Mouse (Mus musculus) hindbrain, embryonic 12.5 days (tissue): ENCODE results near the gene Asic3. TPM values are rescaled to one million over a fixed set of nuclear protein-coding genes. Genes with fewer than 3 reads are reported as not detected.
A peak's percentile ranks its signal among the peaks of the same experiment; 100 is the strongest.

Experiments
- ATAC-seq: fragments of 200-750 bp; cut with Nextera tagmentation; 2 replicates; pipeline ENCODE4 v1.8.0; 2017; ENCODE audit warnings: moderate TSS enrichment; ENCODE audit not compliant: low FRiP score
- H3K27ac ChIP-seq: fragments of 300-500 bp; sonication (generic); 2 replicates; pipeline ENCODE4 v1.5.1; 2016; ENCODE audit warnings: mild to moderate bottlenecking
- H3K27me3 ChIP-seq: fragments of 300-500 bp; sonication (generic); 2 replicates; pipeline ENCODE4 v1.6.1; 2016; ENCODE audit warnings: mild to moderate bottlenecking
- H3K36me3 ChIP-seq: fragments of 300-500 bp; sonication (generic); 2 replicates; pipeline ENCODE4 v1.6.1; 2016; ENCODE audit warnings: mild to moderate bottlenecking
- H3K4me1 ChIP-seq: fragments of 300-500 bp; sonication (generic); 2 replicates; pipeline ENCODE4 v1.6.1; 2016
- H3K4me2 ChIP-seq: fragments of 300-500 bp; sonication (generic); replicated peaks from 2 replicates; pipeline ENCODE4 v1.6.1; 2016; ENCODE audit warnings: mild to moderate bottlenecking
- H3K4me3 ChIP-seq: fragments of 300-500 bp; sonication (generic); 2 replicates; pipeline ENCODE4 v1.5.1; 2016; ENCODE audit warnings: mild to moderate bottlenecking
- H3K9ac ChIP-seq: fragments of 300-500 bp; sonication (generic); 2 replicates; pipeline ENCODE4 v1.6.1; 2016; ENCODE audit warnings: mild to moderate bottlenecking, moderate library complexity
- H3K9me3 ChIP-seq: fragments of 300-500 bp; sonication (generic); replicated peaks from 2 replicates; pipeline ENCODE4 v1.6.1; 2016; ENCODE audit warnings: mild to moderate bottlenecking
- WGBS: fragments of 180-500 bp; shearing (Covaris S2); methylation state at CpG from one replicate; pipeline ENCODE4 v1.1.7; 2016; 5-methylcytosine and 5-hydroxymethylcytosine counted together
- polyA plus RNA-seq: library from polyadenylated mRNA; unstranded; fragments of >200 nt; fragmentation: Nextera tagmentation; extraction: Ambion mirVana; gene quantifications from 2 replicates; pipeline ENCODE4 v1.2.1, GENCODE M21; 2016

The Asic3 gene
- 1.0 and 1.2 TPM in 2 replicates for polyA plus RNA-seq

GRCm38 (mm10) chr5:24413042-24413693 lies at the start of gene Asic3:
Asic3 (plus strand) TSS chr5:24413392.
- Histone ChIP-seq H3K4me1 (peaks cover 20% of the 10 kb centered on the region), H3K36me3 (0 out of 2 replicates have a peak, but pooled peaks cover 3% of the 10 kb centered on the region), H3K4me3 (no peak within 1 kb of the TSS), H3K9ac (peak within 1 kb of the TSS; percentile 29; the same call in 1 of the 2 replicates), H3K27me3 (peaks cover 3% of the 10 kb centered on the region; the same call in 1 of the 2 replicates), H3K27ac (0 out of 2 replicates have a peak within 1 kb of the TSS, but pooled peaks have one; percentile 55), H3K9me3 (no peaks in the 10 kb centered on the region), H3K4me2 (no peak within 1 kb of the TSS)
- no peak for ATAC-seq
- WGBS, result 46% methylated on average over 11 of the region's 11 CpGs

- 88% methylated on average over 2 of the region's 2 CpGs for WGBS
- Histone ChIP-seq H3K9me3 (no peaks in the 10 kb centered on the region), H3K27ac (no peak overlapping the region), H3K4me3 (no peak overlapping the region), H3K9ac (no peak overlapping the region), H3K36me3 (no peaks in the 10 kb centered on the region), H3K4me1 (no peaks in the 10 kb centered on the region), H3K4me2 (no peak overlapping the region), H3K27me3 (no peaks in the 10 kb centered on the region)
- no peak for ATAC-seq
Observed at GRCm38 (mm10) chr5:24363467-24363866, 49.7 kb upstream of the Asic3 start.

GRCm38 (mm10) chr5:24364061-24364460 lies 49.1 kb upstream of the Asic3 start:
- no peaks in the 10 kb centered on the region for H3K9me3 ChIP-seq
- no peak overlapping the region for H3K27ac ChIP-seq
- no peaks in the 10 kb centered on the region for H3K4me1 ChIP-seq
- 54% methylated on average over 3 of the region's 3 CpGs for WGBS
- H3K4me3 ChIP-seq, result no peak overlapping the region
- no peaks in the 10 kb centered on the region for H3K36me3 ChIP-seq
- no peak overlapping the region for H3K9ac ChIP-seq
- H3K27me3 ChIP-seq, result no peaks in the 10 kb centered on the region
- no peak for ATAC-seq
- no peak overlapping the region for H3K4me2 ChIP-seq

- H3K27ac ChIP-seq, result no peak within 1 kb of the TSS
- WGBS, result 37% methylated on average over 12 of the region's 12 CpGs
Observed at GRCm38 (mm10) chr5:24364508-24364907, 48.7 kb upstream of the Asic3 start, which contains the start of gene Nos3. Nos3 (plus strand) TSS chr5:24364810.

GRCm38 (mm10) chr5:24364963-24365362 lies 48.2 kb upstream of the Asic3 start:
- Histone ChIP-seq H3K27me3 (no peaks in the 10 kb centered on the region), H3K36me3 (no peaks in the 10 kb centered on the region), H3K9ac (0 out of 2 replicates have a peak overlapping the region, but pooled peaks have one; percentile 42), H3K4me2 (no peak overlapping the region), H3K4me3 (no peak overlapping the region), H3K4me1 (no peaks in the 10 kb centered on the region), H3K27ac (no peak overlapping the region), H3K9me3 (no peaks in the 10 kb centered on the region)
- WGBS, result 89% methylated on average over 10 of the region's 10 CpGs
- no peak for ATAC-seq

More at GRCm38 (mm10) chr5:24364508-24364907, 48.7 kb upstream of the Asic3 start, which contains the start of gene Nos3:
- ATAC-seq, result no peak
- H3K4me3 ChIP-seq, result no peak within 1 kb of the TSS
- H3K36me3 ChIP-seq, result no peaks in the 10 kb centered on the region
- H3K4me2 ChIP-seq, result no peak within 1 kb of the TSS
- 0 out of 2 replicates have a peak within 1 kb of the TSS, but pooled peaks have one; percentile 42 for H3K9ac ChIP-seq
- H3K27me3 ChIP-seq, result no peaks in the 10 kb centered on the region
- no peaks in the 10 kb centered on the region for H3K9me3 ChIP-seq
- H3K4me1 ChIP-seq, result no peaks in the 10 kb centered on the region

- H3K27me3 ChIP-seq, result no peaks in the 10 kb centered on the region
- H3K9me3 ChIP-seq, result no peaks in the 10 kb centered on the region
- no peak overlapping the region for H3K4me2 ChIP-seq
- no peak overlapping the region for H3K9ac ChIP-seq
- H3K36me3 ChIP-seq, result no peaks in the 10 kb centered on the region
- ATAC-seq, result no peak
- H3K4me3 ChIP-seq, result no peak overlapping the region
- no peaks in the 10 kb centered on the region for H3K4me1 ChIP-seq
- H3K27ac ChIP-seq, result no peak overlapping the region
- 49% methylated on average over 5 of the region's 5 CpGs for WGBS
Observed at GRCm38 (mm10) chr5:24365528-24365927, 47.7 kb upstream of the Asic3 start.

- 86% methylated on average over 9 of the region's 9 CpGs for WGBS
- no peak for ATAC-seq
- Histone ChIP-seq H3K36me3 (no peaks in the 10 kb centered on the region), H3K4me3 (no peak overlapping the region), H3K4me1 (no peaks in the 10 kb centered on the region), H3K27me3 (no peaks in the 10 kb centered on the region), H3K9ac (no peak overlapping the region), H3K9me3 (no peaks in the 10 kb centered on the region), H3K27ac (no peak overlapping the region), H3K4me2 (no peak overlapping the region)
Observed at GRCm38 (mm10) chr5:24366426-24366825, 46.8 kb upstream of the Asic3 start.

GRCm38 (mm10) chr5:24369767-24370166 lies 43.4 kb upstream of the Asic3 start:
- Histone ChIP-seq H3K27ac (no peak overlapping the region), H3K27me3 (no peaks in the 10 kb centered on the region), H3K36me3 (no peaks in the 10 kb centered on the region), H3K4me3 (no peak overlapping the region), H3K9ac (no peak overlapping the region), H3K9me3 (no peaks in the 10 kb centered on the region), H3K4me2 (no peak overlapping the region), H3K4me1 (no peaks in the 10 kb centered on the region)
- no peak for ATAC-seq
- 78% methylated on average over 9 of the region's 9 CpGs for WGBS

GRCm38 (mm10) chr5:24373807-24374206 lies 39.4 kb upstream of the Asic3 start:
- H3K4me1 ChIP-seq, result no peaks in the 10 kb centered on the region
- no peak overlapping the region for H3K4me2 ChIP-seq
- WGBS, result 83% methylated on average over 5 of the region's 5 CpGs
- no peak overlapping the region for H3K4me3 ChIP-seq
- H3K9ac ChIP-seq, result no peak overlapping the region
- H3K27ac ChIP-seq, result no peak overlapping the region
- H3K27me3 ChIP-seq, result no peaks in the 10 kb centered on the region
- no peaks in the 10 kb centered on the region for H3K9me3 ChIP-seq
- H3K36me3 ChIP-seq, result no peaks in the 10 kb centered on the region
- ATAC-seq, result no peak

GRCm38 (mm10) chr5:24374216-24374615 lies 39.0 kb upstream of the Asic3 start:
- H3K4me1 ChIP-seq, result no peaks in the 10 kb centered on the region
- no peaks in the 10 kb centered on the region for H3K36me3 ChIP-seq
- no peak overlapping the region for H3K4me3 ChIP-seq
- no peak overlapping the region for H3K4me2 ChIP-seq
- no peak overlapping the region for H3K27ac ChIP-seq
- H3K9me3 ChIP-seq, result no peaks in the 10 kb centered on the region
- H3K9ac ChIP-seq, result no peak overlapping the region
- no peaks in the 10 kb centered on the region for H3K27me3 ChIP-seq
- WGBS, result 48% methylated on average over 6 of the region's 6 CpGs
- ATAC-seq, result no peak

GRCm38 (mm10) chr5:24374666-24375328 lies 38.4 kb upstream of the Asic3 start:
- no peak overlapping the region for H3K9ac ChIP-seq
- H3K27me3 ChIP-seq, result no peaks in the 10 kb centered on the region
- H3K4me1 ChIP-seq, result no peaks in the 10 kb centered on the region
- H3K36me3 ChIP-seq, result no peaks in the 10 kb centered on the region
- no peaks in the 10 kb centered on the region for H3K9me3 ChIP-seq
- H3K4me3 ChIP-seq, result no peak overlapping the region
- WGBS, result 87% methylated on average over 7 of the region's 7 CpGs
- no peak for ATAC-seq
- H3K27ac ChIP-seq, result no peak overlapping the region
- H3K4me2 ChIP-seq, result no peak overlapping the region

GRCm38 (mm10) chr5:24378700-24379099 lies 34.5 kb upstream of the Asic3 start:
- Histone ChIP-seq H3K4me3 (no peak overlapping the region), H3K27ac (no peak overlapping the region), H3K27me3 (no peaks in the 10 kb centered on the region), H3K4me1 (peaks cover 7% of the 10 kb centered on the region; the same call in 1 of the 2 replicates), H3K4me2 (no peak overlapping the region), H3K36me3 (no peaks in the 10 kb centered on the region), H3K9me3 (no peaks in the 10 kb centered on the region), H3K9ac (no peak overlapping the region)
- ATAC-seq, result no peak
- 82% methylated on average over 2 of the region's 2 CpGs for WGBS
